Mouse (Mus musculus): ENCODE results near the gene Dhrs13. TPM values are rescaled to one million over a fixed set of nuclear protein-coding genes. Genes with fewer than 3 reads are reported as not detected.

The Dhrs13 gene
- polyA plus RNA-seq, 1 experiment from 2014 or later: 4.4 TPM

- H3K27me3 ChIP-seq (replicated peaks; ENCODE audit: control insufficient read depth, insufficient read depth, low read length): no peaks in the 10 kb centered on the region
- H3K36me3 ChIP-seq (ENCODE audit: control insufficient read depth, insufficient read depth): peaks cover 4% of the 10 kb centered on the region; the same call in 1 of the 2 replicates
- ATAC-seq: no peak
- H3K9me3 ChIP-seq (ENCODE audit: control insufficient read depth): no peaks in the 10 kb centered on the region
- peak overlapping the region; percentile 92; the same call in 1 of the 2 replicates for H3K9ac ChIP-seq (ENCODE audit: low read depth, low read length)
- 72% methylated on average over 3 of the region's 3 CpGs for WGBS
- peak overlapping the region; percentile 97 for H3K4me3 ChIP-seq (ENCODE audit: low read depth, low read length)
- H3K4me1 ChIP-seq (replicated peaks; ENCODE audit: control insufficient read depth, insufficient read depth, low read length): peaks cover 5% of the 10 kb centered on the region
- peak overlapping the region; percentile 93; the same call in 1 of the 2 replicates for H3K27ac ChIP-seq (ENCODE audit: low read depth, low read length)
- peak overlapping the region; percentile 92 for H3K4me2 ChIP-seq (replicated peaks; ENCODE audit: low read depth)
- no peak for TF ChIP-seq CTCF (IDR thresholded peaks at IDR 0.05; ENCODE audit: low read depth)
These were observed 46.5 kb upstream of the Dhrs13 start for GRCm38 (mm10) chr11:77985541-77986065.

GRCm38 (mm10) chr11:77989071-77989690 lies 42.9 kb upstream of the Dhrs13 start:
- no peak for ATAC-seq
- peaks cover 8% of the 10 kb centered on the region; the same call in 1 of the 2 replicates for H3K36me3 ChIP-seq (ENCODE audit: control insufficient read depth, insufficient read depth)
- no peak for TF ChIP-seq CTCF (IDR thresholded peaks at IDR 0.05; ENCODE audit: low read depth)
- no peak overlapping the region for H3K4me2 ChIP-seq (replicated peaks; ENCODE audit: low read depth)
- H3K9ac ChIP-seq (ENCODE audit: low read depth, low read length): no peak overlapping the region
- 85% methylated on average over 13 of the region's 13 CpGs for WGBS
- H3K9me3 ChIP-seq (ENCODE audit: control insufficient read depth): no peaks in the 10 kb centered on the region
- no peak overlapping the region for H3K4me3 ChIP-seq (ENCODE audit: low read depth, low read length)
- H3K27ac ChIP-seq (ENCODE audit: low read depth, low read length): no peak overlapping the region
- no peaks in the 10 kb centered on the region for H3K27me3 ChIP-seq (replicated peaks; ENCODE audit: control insufficient read depth, insufficient read depth, low read length)
- H3K4me1 ChIP-seq (replicated peaks; ENCODE audit: control insufficient read depth, insufficient read depth, low read length): no peaks in the 10 kb centered on the region

- Histone ChIP-seq H3K4me3 (ENCODE audit: low read depth, low read length) (no peak overlapping the region), H3K27ac (ENCODE audit: low read depth, low read length) (no peak overlapping the region), H3K36me3 (ENCODE audit: control insufficient read depth, insufficient read depth) (peaks cover 15% of the 10 kb centered on the region), H3K9me3 (ENCODE audit: control insufficient read depth) (no peaks in the 10 kb centered on the region), H3K27me3 (replicated peaks; ENCODE audit: control insufficient read depth, insufficient read depth, low read length) (no peaks in the 10 kb centered on the region), H3K4me1 (replicated peaks; ENCODE audit: control insufficient read depth, insufficient read depth, low read length) (no peaks in the 10 kb centered on the region), H3K4me2 (replicated peaks; ENCODE audit: low read depth) (no peak overlapping the region), H3K9ac (ENCODE audit: low read depth, low read length) (no peak overlapping the region)
- WGBS: 62% methylated on average over 1 of the region's 1 CpGs
- ATAC-seq: no peak
- no peak for TF ChIP-seq CTCF (IDR thresholded peaks at IDR 0.05; ENCODE audit: low read depth)
These were observed 36.5 kb upstream of the Dhrs13 start for GRCm38 (mm10) chr11:77995556-77995955.

- Histone ChIP-seq H3K27me3 (replicated peaks; ENCODE audit: control insufficient read depth, insufficient read depth, low read length) (no peaks in the 10 kb centered on the region), H3K27ac (ENCODE audit: low read depth, low read length) (no peak overlapping the region), H3K36me3 (ENCODE audit: control insufficient read depth, insufficient read depth) (peaks cover 42% of the 10 kb centered on the region), H3K9ac (ENCODE audit: low read depth, low read length) (no peak overlapping the region), H3K4me1 (replicated peaks; ENCODE audit: control insufficient read depth, insufficient read depth, low read length) (no peaks in the 10 kb centered on the region; the same call in 1 of the 2 replicates), H3K4me2 (replicated peaks; ENCODE audit: low read depth) (no peak overlapping the region), H3K4me3 (ENCODE audit: low read depth, low read length) (no peak overlapping the region), H3K9me3 (ENCODE audit: control insufficient read depth) (no peaks in the 10 kb centered on the region)
- no peak for ATAC-seq
- WGBS: 95% methylated on average over 5 of the region's 5 CpGs
- TF ChIP-seq CTCF (IDR thresholded peaks at IDR 0.05; ENCODE audit: low read depth): no peak
These were observed 25.6 kb upstream of the Dhrs13 start for GRCm38 (mm10) chr11:78006446-78006845.

- WGBS: 17% methylated on average over 4 of the region's 4 CpGs
- Histone ChIP-seq H3K4me2 (replicated peaks; ENCODE audit: low read depth) (no peak overlapping the region), H3K9ac (ENCODE audit: low read depth, low read length) (no peak overlapping the region), H3K4me3 (ENCODE audit: low read depth, low read length) (no peak overlapping the region), H3K36me3 (ENCODE audit: control insufficient read depth, insufficient read depth) (peaks cover 85% of the 10 kb centered on the region), H3K27me3 (replicated peaks; ENCODE audit: control insufficient read depth, insufficient read depth, low read length) (no peaks in the 10 kb centered on the region), H3K4me1 (replicated peaks; ENCODE audit: control insufficient read depth, insufficient read depth, low read length) (no peaks in the 10 kb centered on the region), H3K9me3 (ENCODE audit: control insufficient read depth) (no peaks in the 10 kb centered on the region), H3K27ac (ENCODE audit: low read depth, low read length) (no peak overlapping the region)
- no peak for ATAC-seq
- TF ChIP-seq CTCF (IDR thresholded peaks at IDR 0.05; ENCODE audit: low read depth): peak; percentile 88
These were observed 12.4 kb upstream of the Dhrs13 start for GRCm38 (mm10) chr11:78019676-78020075.

GRCm38 (mm10) chr11:78023607-78024006 lies 8.5 kb upstream of the Dhrs13 start:
- TF ChIP-seq CTCF (IDR thresholded peaks at IDR 0.05; ENCODE audit: low read depth): peak; percentile 63
- no peak overlapping the region for H3K4me3 ChIP-seq (ENCODE audit: low read depth, low read length)
- no peak overlapping the region for H3K4me2 ChIP-seq (replicated peaks; ENCODE audit: low read depth)
- H3K4me1 ChIP-seq (replicated peaks; ENCODE audit: control insufficient read depth, insufficient read depth, low read length): no peaks in the 10 kb centered on the region
- no peak overlapping the region for H3K9ac ChIP-seq (ENCODE audit: low read depth, low read length)
- H3K27ac ChIP-seq (ENCODE audit: low read depth, low read length): no peak overlapping the region; the same call in 1 of the 2 replicates
- H3K27me3 ChIP-seq (replicated peaks; ENCODE audit: control insufficient read depth, insufficient read depth, low read length): no peaks in the 10 kb centered on the region
- H3K36me3 ChIP-seq (ENCODE audit: control insufficient read depth, insufficient read depth): peaks cover 83% of the 10 kb centered on the region
- no peaks in the 10 kb centered on the region for H3K9me3 ChIP-seq (ENCODE audit: control insufficient read depth)
- WGBS: 79% methylated on average over 8 of the region's 8 CpGs
- ATAC-seq: no peak

All from intestine, postnatal 0 days (tissue).